Mouse (Mus musculus): ENCODE data around the gene Nudt17. TPM values are rescaled to one million over a fixed set of nuclear protein-coding genes. Genes with fewer than 3 reads are reported as not detected.

The Nudt17 gene
- polyA plus RNA-seq, 1 experiment from 2014 or later, result 21.7 TPM

- ATAC-seq (ENCODE audit: low read depth), result 0 out of 2 replicates have a peak, but pooled peaks have one; percentile 24
These were observed 27.9 kb downstream of the Nudt17 start for GRCm38 (mm10) chr3:96680269-96680956.

GRCm38 (mm10) chr3:96679159-96679674, 29.1 kb downstream of the Nudt17 start:
- Histone ChIP-seq H3K9ac (replicated peaks; ENCODE audit: low read depth, low read length) (no peak overlapping the region), H3K4me2 (ENCODE audit: low read depth, low read length) (no peak overlapping the region), H3K9me3 (ENCODE audit: control insufficient read depth, low read length) (no peaks in the 10 kb centered on the region), H3K36me3 (ENCODE audit: control insufficient read depth, insufficient read depth, low read length) (no peaks in the 10 kb centered on the region), H3K4me3 (ENCODE audit: low read depth, low read length) (no peak overlapping the region), H3K27me3 (ENCODE audit: control insufficient read depth, insufficient read depth, low read length) (no peaks in the 10 kb centered on the region), H3K4me1 (ENCODE audit: control insufficient read depth, insufficient read depth, low read length) (no peaks in the 10 kb centered on the region), H3K27ac (ENCODE audit: low read depth, low read length) (no peak overlapping the region)
- no peak for ATAC-seq (ENCODE audit: low read depth)
- 41% methylated on average over 5 of the region's 5 CpGs for WGBS

More at GRCm38 (mm10) chr3:96680269-96680956, 27.9 kb downstream of the Nudt17 start:
- H3K9me3 ChIP-seq (ENCODE audit: control insufficient read depth, low read length), result no peaks in the 10 kb centered on the region
- no peak overlapping the region for H3K27ac ChIP-seq (ENCODE audit: low read depth, low read length)
- no peak overlapping the region for H3K9ac ChIP-seq (replicated peaks; ENCODE audit: low read depth, low read length)
- H3K27me3 ChIP-seq (ENCODE audit: control insufficient read depth, insufficient read depth, low read length), result no peaks in the 10 kb centered on the region
- H3K4me1 ChIP-seq (ENCODE audit: control insufficient read depth, insufficient read depth, low read length), result no peaks in the 10 kb centered on the region
- 15% methylated on average over 12 of the region's 12 CpGs for WGBS
- no peaks in the 10 kb centered on the region for H3K36me3 ChIP-seq (ENCODE audit: control insufficient read depth, insufficient read depth, low read length)
- no peak overlapping the region for H3K4me2 ChIP-seq (ENCODE audit: low read depth, low read length)
- no peak overlapping the region for H3K4me3 ChIP-seq (ENCODE audit: low read depth, low read length)

GRCm38 (mm10) chr3:96678456-96678855, 29.9 kb downstream of the Nudt17 start:
- Histone ChIP-seq H3K9me3 (ENCODE audit: control insufficient read depth, low read length) (no peaks in the 10 kb centered on the region), H3K27ac (ENCODE audit: low read depth, low read length) (no peak overlapping the region), H3K4me1 (ENCODE audit: control insufficient read depth, insufficient read depth, low read length) (no peaks in the 10 kb centered on the region), H3K4me3 (ENCODE audit: low read depth, low read length) (no peak overlapping the region), H3K36me3 (ENCODE audit: control insufficient read depth, insufficient read depth, low read length) (no peaks in the 10 kb centered on the region), H3K4me2 (ENCODE audit: low read depth, low read length) (no peak overlapping the region), H3K9ac (replicated peaks; ENCODE audit: low read depth, low read length) (no peak overlapping the region), H3K27me3 (ENCODE audit: control insufficient read depth, insufficient read depth, low read length) (no peaks in the 10 kb centered on the region)
- 69% methylated on average over 7 of the region's 7 CpGs for WGBS
- ATAC-seq (ENCODE audit: low read depth), result no peak

GRCm38 (mm10) chr3:96675690-96676089, 32.7 kb downstream of the Nudt17 start:
- ATAC-seq (ENCODE audit: low read depth), result no peak
- H3K36me3 ChIP-seq (ENCODE audit: control insufficient read depth, insufficient read depth, low read length), result no peaks in the 10 kb centered on the region
- H3K4me2 ChIP-seq (ENCODE audit: low read depth, low read length), result no peak overlapping the region
- H3K27ac ChIP-seq (ENCODE audit: low read depth, low read length), result no peak overlapping the region
- 32% methylated on average over 3 of the region's 3 CpGs for WGBS
- H3K27me3 ChIP-seq (ENCODE audit: control insufficient read depth, insufficient read depth, low read length), result no peaks in the 10 kb centered on the region
- no peak overlapping the region for H3K9ac ChIP-seq (replicated peaks; ENCODE audit: low read depth, low read length)
- H3K9me3 ChIP-seq (ENCODE audit: control insufficient read depth, low read length), result no peaks in the 10 kb centered on the region
- no peak overlapping the region for H3K4me3 ChIP-seq (ENCODE audit: low read depth, low read length)
- H3K4me1 ChIP-seq (ENCODE audit: control insufficient read depth, insufficient read depth, low read length), result no peaks in the 10 kb centered on the region

GRCm38 (mm10) chr3:96675171-96675570, 33.2 kb downstream of the Nudt17 start:
- 70% methylated on average over 3 of the region's 3 CpGs for WGBS
- H3K4me3 ChIP-seq (ENCODE audit: low read depth, low read length), result no peak overlapping the region
- H3K9me3 ChIP-seq (ENCODE audit: control insufficient read depth, low read length), result no peaks in the 10 kb centered on the region
- ATAC-seq (ENCODE audit: low read depth), result no peak
- no peaks in the 10 kb centered on the region for H3K36me3 ChIP-seq (ENCODE audit: control insufficient read depth, insufficient read depth, low read length)
- no peak overlapping the region for H3K4me2 ChIP-seq (ENCODE audit: low read depth, low read length)
- H3K27ac ChIP-seq (ENCODE audit: low read depth, low read length), result no peak overlapping the region
- H3K27me3 ChIP-seq (ENCODE audit: control insufficient read depth, insufficient read depth, low read length), result no peaks in the 10 kb centered on the region
- H3K4me1 ChIP-seq (ENCODE audit: control insufficient read depth, insufficient read depth, low read length), result no peaks in the 10 kb centered on the region
- no peak overlapping the region for H3K9ac ChIP-seq (replicated peaks; ENCODE audit: low read depth, low read length)

GRCm38 (mm10) chr3:96674442-96674841, 33.9 kb downstream of the Nudt17 start:
- H3K4me3 ChIP-seq (ENCODE audit: low read depth, low read length), result no peak overlapping the region
- ATAC-seq (ENCODE audit: low read depth), result no peak
- H3K27me3 ChIP-seq (ENCODE audit: control insufficient read depth, insufficient read depth, low read length), result no peaks in the 10 kb centered on the region
- H3K4me1 ChIP-seq (ENCODE audit: control insufficient read depth, insufficient read depth, low read length), result no peaks in the 10 kb centered on the region
- H3K27ac ChIP-seq (ENCODE audit: low read depth, low read length), result no peak overlapping the region
- H3K4me2 ChIP-seq (ENCODE audit: low read depth, low read length), result no peak overlapping the region
- 68% methylated on average over 8 of the region's 8 CpGs for WGBS
- H3K9ac ChIP-seq (replicated peaks; ENCODE audit: low read depth, low read length), result no peak overlapping the region
- H3K36me3 ChIP-seq (ENCODE audit: control insufficient read depth, insufficient read depth, low read length), result no peaks in the 10 kb centered on the region
- no peaks in the 10 kb centered on the region for H3K9me3 ChIP-seq (ENCODE audit: control insufficient read depth, low read length)

GRCm38 (mm10) chr3:96673514-96673913, 34.8 kb downstream of the Nudt17 start:
- no peaks in the 10 kb centered on the region for H3K9me3 ChIP-seq (ENCODE audit: control insufficient read depth, low read length)
- H3K36me3 ChIP-seq (ENCODE audit: control insufficient read depth, insufficient read depth, low read length), result no peaks in the 10 kb centered on the region
- WGBS, result 64% methylated on average over 4 of the region's 4 CpGs
- H3K4me2 ChIP-seq (ENCODE audit: low read depth, low read length), result no peak overlapping the region
- no peaks in the 10 kb centered on the region for H3K27me3 ChIP-seq (ENCODE audit: control insufficient read depth, insufficient read depth, low read length)
- no peak for ATAC-seq (ENCODE audit: low read depth)
- H3K27ac ChIP-seq (ENCODE audit: low read depth, low read length), result no peak overlapping the region
- H3K9ac ChIP-seq (replicated peaks; ENCODE audit: low read depth, low read length), result no peak overlapping the region
- no peak overlapping the region for H3K4me3 ChIP-seq (ENCODE audit: low read depth, low read length)
- no peaks in the 10 kb centered on the region for H3K4me1 ChIP-seq (ENCODE audit: control insufficient read depth, insufficient read depth, low read length)

- Histone ChIP-seq H3K27ac (ENCODE audit: low read depth, low read length) (no peak overlapping the region), H3K4me1 (ENCODE audit: control insufficient read depth, insufficient read depth, low read length) (no peaks in the 10 kb centered on the region), H3K4me3 (ENCODE audit: low read depth, low read length) (no peak overlapping the region), H3K4me2 (ENCODE audit: low read depth, low read length) (no peak overlapping the region), H3K27me3 (ENCODE audit: control insufficient read depth, insufficient read depth, low read length) (no peaks in the 10 kb centered on the region), H3K36me3 (ENCODE audit: control insufficient read depth, insufficient read depth, low read length) (no peaks in the 10 kb centered on the region), H3K9ac (replicated peaks; ENCODE audit: low read depth, low read length) (no peak overlapping the region), H3K9me3 (ENCODE audit: control insufficient read depth, low read length) (no peaks in the 10 kb centered on the region)
- ATAC-seq (ENCODE audit: low read depth), result no peak
- 95% methylated on average over 5 of the region's 5 CpGs for WGBS
These were observed 36.8 kb downstream of the Nudt17 start for GRCm38 (mm10) chr3:96671519-96671918.

- no peaks in the 10 kb centered on the region for H3K36me3 ChIP-seq (ENCODE audit: control insufficient read depth, insufficient read depth, low read length)
- H3K9me3 ChIP-seq (ENCODE audit: control insufficient read depth, low read length), result no peaks in the 10 kb centered on the region
- no peak within 1 kb of the TSS for H3K27ac ChIP-seq (ENCODE audit: low read depth, low read length)
- H3K4me2 ChIP-seq (ENCODE audit: low read depth, low read length), result peak within 1 kb of the TSS; percentile 66
- peak; percentile 93 for ATAC-seq (ENCODE audit: low read depth)
- H3K9ac ChIP-seq (replicated peaks; ENCODE audit: low read depth, low read length), result peak within 1 kb of the TSS; percentile 21; the same call in 1 of the 2 replicates
- WGBS, result 4% methylated on average over 34 of the region's 35 CpGs
- H3K27me3 ChIP-seq (ENCODE audit: control insufficient read depth, insufficient read depth, low read length), result no peaks in the 10 kb centered on the region
- peak within 1 kb of the TSS; percentile 34 for H3K4me3 ChIP-seq (ENCODE audit: low read depth, low read length)
- no peaks in the 10 kb centered on the region for H3K4me1 ChIP-seq (ENCODE audit: control insufficient read depth, insufficient read depth, low read length)
These were observed 38.5 kb downstream of the Nudt17 start, which contains the start of gene Ankrd35 for GRCm38 (mm10) chr3:96669727-96670468. Ankrd35 (plus strand) TSS chr3:96670131.
